Mouse (Mus musculus): ENCODE results near the gene Klf7.

Gene Klf7

DNA sequence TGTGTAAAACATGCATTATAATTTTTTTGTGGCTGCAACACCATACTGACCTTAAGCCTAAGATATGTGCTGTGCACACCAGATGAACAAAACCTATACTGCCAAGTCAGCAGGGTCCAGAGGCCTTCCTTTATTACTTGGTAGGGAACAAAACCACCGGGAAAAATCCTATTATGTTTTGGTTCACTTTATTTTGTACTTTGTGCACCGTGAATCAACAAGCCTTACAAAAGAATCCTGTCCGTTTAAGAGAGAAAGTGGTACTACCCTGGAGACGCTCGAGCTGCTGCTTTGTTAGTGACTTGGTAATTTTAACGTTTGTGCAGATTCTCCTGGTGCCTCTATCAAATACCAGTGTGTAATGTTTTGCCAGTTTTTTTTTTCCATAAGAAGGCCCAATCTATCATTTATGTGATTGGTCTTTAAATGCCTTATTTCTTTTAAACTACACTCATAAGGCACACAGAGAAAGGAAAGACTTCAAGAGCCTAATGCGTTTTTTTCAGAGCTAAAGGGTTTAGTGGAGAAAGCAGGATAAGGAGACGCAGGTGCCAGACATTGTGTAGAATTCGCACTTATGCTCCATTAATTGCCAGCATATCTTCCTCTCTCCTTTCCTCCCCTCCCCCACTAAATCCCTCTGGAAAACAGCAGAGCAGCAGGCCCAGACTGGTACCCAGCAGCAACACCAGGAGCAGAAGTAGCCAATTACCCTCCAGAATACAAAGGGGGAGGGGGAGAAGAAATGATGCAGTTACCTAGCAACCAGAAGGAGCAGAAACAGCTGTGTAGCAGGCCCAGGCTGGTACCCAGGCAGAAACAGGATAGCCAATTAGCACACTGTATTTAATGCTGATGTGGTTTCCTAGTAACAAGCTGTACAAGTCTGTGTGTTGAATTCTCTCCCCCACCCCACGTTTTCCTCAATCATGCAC is 55.5 kb downstream of the Klf7 start:
- DNase-seq (ENCODE audit: low read depth, low spot score), result peak; percentile 93

DNA sequence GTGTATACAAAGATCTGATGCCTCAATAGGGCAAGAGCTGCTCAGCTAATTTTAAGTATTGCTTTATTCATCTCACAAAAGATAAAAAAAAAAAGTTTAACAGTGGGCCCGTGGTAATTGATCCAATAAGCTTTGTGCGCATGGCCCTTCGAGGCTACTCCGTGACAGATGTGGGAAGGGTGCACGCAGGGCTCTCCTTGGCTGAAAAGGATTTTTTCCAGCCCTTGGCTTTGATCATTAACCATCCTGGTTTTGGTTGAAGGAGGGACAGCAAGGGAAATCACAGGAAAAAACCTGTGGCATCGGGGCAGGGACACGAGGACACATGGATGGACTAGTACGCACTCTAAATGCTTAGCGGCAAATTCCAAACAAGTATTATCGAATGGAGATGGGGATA is 60.6 kb downstream of the Klf7 start:
- DNase-seq (ENCODE audit: low read depth, low spot score), result no peak

- DNase-seq (ENCODE audit: low read depth, low spot score), result peak; percentile 60
Measured at GRCm38 (mm10) chr1:64060699-64061454, 61.2 kb downstream of the Klf7 start.

DNA sequence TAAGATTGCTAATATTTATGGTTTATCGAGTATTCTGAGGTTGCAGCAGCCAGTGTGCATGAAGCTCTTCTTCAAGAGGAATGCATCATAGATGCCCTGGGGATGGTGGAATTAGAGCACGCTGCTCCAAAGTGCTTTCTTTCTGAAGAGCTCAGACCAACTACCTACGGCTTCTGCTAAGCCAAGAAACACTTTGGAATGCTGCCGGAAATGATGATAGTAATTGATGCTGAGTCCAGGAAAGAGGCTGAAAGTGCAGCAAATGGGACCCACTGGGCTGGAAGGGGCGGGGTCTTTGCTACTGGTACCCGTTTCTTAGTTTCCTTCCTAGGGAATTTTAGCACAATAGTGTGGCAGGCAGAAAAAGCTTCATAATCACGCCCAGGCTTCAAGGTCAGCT is 62.0 kb downstream of the Klf7 start:
- DNase-seq (ENCODE audit: low read depth, low spot score), result peak; percentile 61

GRCm38 (mm10) chr1:64056541-64056940 is 65.5 kb downstream of the Klf7 start:
- no peak for DNase-seq (ENCODE audit: low read depth, low spot score)

DNA sequence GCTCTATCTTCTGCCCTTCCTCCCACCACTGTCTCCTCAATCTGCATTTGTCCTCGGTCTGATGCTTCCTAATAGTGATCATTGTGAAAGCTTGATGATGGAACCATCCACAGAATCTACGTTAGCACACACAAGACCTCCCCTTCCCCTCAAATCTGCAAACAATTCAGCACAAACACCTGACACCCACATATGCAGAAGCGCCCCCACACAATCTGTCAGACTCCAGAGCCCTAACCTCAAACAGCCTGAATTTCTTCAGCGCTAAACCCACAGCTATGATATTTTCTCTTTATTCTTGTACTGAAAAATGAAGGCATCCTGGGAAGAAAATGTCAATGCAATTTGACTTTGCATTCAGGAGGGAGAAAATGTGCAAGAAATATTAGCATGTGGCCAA is 66.1 kb downstream of the Klf7 start:
- DNase-seq (ENCODE audit: low read depth, low spot score), result peak; percentile 83

DNA sequence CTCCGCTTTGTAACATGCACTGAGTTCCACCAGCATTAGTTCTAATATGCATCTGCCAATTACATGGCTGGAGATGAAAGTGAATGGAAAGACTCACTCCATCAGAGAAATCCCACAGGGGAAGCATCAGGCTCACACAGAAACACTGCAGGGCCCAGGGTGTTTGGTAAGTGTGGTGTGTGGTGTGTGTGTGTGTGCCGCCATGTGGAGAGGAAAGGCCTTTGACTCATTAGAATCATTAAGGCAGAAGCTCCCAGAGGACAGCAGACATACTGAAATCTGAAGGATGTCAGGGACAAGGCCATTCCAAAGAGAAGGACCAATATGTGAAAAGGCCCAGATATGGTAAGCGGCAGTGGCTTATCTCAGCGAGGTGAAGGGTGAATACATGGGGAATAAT is 66.9 kb downstream of the Klf7 start:
- DNase-seq (ENCODE audit: low read depth, low spot score), result no peak

DNA sequence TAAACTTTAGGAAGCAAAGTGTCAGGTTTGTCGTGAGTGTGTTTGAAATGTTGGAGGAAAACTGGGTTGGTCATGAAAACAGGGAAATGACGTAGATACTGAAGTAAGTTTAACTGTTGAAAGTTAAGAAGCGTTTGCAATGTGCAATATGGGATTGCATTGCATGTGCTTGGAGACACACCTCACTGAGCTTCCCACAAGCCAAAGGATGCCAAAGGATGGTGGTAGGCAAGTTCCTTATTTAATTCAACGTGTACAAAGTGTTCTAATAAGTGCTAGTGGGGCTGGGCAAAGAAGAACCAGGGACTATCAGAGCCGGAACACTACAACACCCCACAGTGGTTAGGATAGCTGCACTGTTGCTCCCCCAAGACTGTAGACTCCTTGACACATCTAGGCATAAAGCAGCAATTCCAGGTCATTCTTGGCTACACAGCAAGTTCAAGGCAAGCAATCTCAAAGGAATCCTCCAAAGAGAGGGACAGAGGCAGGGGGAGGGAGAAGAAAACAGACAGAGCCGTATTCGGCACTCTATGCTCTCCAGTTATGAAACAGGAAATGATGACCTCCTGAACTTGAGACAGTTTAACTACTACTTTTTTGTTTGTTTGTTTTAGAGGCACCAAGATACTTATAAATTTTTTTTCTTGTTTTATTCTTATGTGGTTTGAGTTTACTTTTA is 69.9 kb downstream of the Klf7 start:
- no peak for DNase-seq (ENCODE audit: low read depth, low spot score)

DNA sequence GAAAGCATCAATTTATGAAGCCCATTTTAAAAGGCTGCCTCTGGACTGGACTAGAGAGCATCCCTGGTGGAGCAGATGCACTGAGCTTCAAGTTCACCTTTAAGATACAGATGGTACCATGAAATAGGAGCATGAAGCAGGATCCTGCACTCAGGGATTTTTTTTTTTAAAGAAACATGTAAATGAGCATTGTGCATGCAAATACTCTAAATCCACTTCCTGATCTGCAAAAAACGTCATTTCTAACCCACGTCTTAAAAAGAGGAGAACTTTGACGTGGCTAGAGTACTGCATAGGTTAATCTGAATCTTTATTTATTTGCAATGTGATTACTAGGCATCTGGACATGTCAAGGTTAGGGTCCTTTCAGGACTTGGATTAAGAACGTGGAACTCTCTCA is 73.5 kb downstream of the Klf7 start:
- no peak for DNase-seq (ENCODE audit: low read depth, low spot score)

DNA sequence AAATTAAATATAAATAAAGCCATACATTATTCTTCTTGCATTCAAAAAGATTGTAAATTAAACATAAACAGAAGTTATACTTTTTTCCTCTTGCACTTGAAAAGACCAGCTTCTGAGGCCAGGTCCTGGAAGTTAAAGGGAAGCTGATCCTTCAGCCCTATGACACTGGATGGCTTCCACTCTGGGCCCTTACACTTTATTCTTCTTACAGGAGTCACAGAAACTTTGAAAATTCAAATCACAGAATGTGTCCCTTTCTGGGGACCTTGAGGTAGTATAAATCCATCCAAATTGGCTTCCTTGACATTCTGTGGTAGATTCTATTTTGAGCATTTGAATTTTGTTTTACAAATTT is 75.3 kb downstream of the Klf7 start:
- DNase-seq (ENCODE audit: low read depth, low spot score), result no peak

- no peak for DNase-seq (ENCODE audit: low read depth, low spot score)
Measured at GRCm38 (mm10) chr1:64046087-64046801, 75.8 kb downstream of the Klf7 start.

DNA sequence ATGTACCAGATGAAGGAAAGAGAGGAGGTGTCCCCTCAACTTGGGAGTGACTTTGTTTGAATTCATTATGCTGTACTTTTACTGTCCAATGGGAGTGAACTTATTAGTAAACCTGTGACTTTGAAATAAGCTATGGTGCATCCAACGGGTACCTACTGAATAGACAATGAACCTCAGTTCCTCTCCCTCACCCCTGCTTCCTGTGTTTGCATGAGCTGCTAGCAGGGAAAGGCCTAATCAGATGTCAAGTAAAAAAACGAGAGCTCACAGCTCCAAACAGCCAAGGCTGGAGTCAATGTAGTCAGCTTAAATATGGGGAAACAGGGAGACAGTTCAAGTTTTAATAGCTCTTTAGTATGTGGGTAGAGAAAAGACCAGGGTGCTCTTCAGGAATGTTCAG is 77.5 kb downstream of the Klf7 start:
- no peak for DNase-seq (ENCODE audit: low read depth, low spot score)

GRCm38 (mm10) chr1:64040831-64041383 is 81.2 kb downstream of the Klf7 start:
- DNase-seq (ENCODE audit: low read depth, low spot score), result no peak

GRCm38 (mm10) chr1:64040061-64040686 is 81.9 kb downstream of the Klf7 start:
- peak; percentile 75 for DNase-seq (ENCODE audit: low read depth, low spot score)

DNA sequence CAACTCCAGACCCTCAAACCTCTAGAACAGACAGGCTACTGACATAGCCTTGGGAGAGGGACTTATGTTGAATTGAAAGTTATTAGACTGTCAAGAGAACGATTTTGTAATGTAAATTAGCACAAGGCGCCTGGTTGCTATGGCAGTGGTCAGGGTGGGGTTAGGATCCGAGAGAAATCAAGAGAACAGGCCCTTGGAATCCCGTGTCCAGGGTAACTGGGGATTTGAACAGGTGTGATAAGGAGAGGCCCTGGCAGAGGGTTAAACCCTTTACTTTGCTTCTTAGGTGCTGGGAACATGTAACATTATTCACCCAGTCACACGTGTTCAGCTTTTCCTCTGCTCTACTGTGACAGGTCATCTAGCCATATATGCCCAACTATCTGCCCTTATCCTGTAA is 83.7 kb downstream of the Klf7 start:
- DNase-seq (ENCODE audit: low read depth, low spot score), result no peak

- DNase-seq (ENCODE audit: low read depth, low spot score), result peak; percentile 76
Measured at GRCm38 (mm10) chr1:64037800-64038199, 84.3 kb downstream of the Klf7 start.

DNA sequence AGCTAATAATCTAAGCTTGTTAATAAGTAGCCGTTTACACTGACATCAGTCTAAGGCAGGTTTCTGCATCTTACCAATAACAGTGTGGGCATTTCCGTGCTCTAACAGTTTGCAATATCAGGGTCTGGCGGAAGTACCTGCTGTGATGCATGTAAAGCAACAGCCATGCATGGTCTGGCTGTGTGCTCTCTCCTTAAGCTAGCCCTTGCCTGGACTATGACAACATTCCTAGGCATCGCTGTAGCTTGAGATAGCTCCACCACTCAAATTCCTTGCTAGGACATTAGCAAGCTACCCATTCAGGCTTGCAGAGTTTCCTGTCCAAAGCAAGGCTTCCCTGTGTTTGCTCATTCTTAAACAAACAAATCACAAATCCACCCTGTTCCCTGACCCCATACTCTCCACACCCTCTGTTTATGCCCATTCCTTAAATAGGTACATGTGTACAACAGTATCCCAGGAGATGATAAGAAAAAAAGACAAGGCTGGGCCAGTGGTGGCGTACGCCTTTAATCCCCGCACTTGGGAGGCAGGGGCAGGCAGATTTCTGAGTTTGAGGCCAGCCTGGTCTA is 85.1 kb downstream of the Klf7 start:
- no peak for DNase-seq (ENCODE audit: low read depth, low spot score)

GRCm38 (mm10) chr1:64035804-64036203 is 86.3 kb downstream of the Klf7 start:
- no peak for DNase-seq (ENCODE audit: low read depth, low spot score)

DNA sequence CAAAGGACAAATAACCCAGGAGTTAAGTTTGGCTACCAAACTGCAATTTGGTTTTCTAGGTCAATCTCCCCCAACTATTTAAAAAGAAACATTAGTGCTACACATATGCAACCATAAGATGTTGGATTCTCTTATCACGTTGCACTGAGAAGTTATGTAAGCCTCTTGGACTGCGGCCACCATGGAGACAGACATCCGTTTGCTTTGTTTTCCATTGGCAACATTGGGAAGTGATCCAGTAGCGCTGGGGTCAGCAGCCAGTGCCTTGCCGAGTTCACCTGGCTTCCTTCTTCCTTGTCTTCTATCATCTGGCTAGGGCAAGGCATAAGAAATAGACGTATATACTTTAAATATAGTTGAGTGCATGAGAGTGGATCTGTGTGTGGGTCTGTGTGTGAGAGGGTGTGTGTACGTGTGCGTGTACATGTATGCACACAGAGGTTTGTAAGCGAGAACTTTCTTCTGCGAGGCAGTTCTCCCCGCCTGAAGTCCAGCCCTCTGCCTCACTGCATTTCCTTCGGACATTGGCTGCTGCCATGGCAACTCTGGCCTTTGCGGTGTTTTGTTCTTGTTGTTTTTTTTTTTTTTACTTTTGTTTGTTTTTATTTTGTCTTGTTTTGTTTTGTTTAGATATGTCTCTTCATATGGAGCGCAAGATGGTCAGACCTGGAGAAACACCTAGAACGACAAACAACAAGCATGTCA is 86.8 kb downstream of the Klf7 start:
- DNase-seq (ENCODE audit: low read depth, low spot score), result peak; percentile 78

Data from brain, adult 2 months (tissue).